Comparison of ENCODE assay signal across 18 mouse cellular contexts in the genomic region with DNA sequence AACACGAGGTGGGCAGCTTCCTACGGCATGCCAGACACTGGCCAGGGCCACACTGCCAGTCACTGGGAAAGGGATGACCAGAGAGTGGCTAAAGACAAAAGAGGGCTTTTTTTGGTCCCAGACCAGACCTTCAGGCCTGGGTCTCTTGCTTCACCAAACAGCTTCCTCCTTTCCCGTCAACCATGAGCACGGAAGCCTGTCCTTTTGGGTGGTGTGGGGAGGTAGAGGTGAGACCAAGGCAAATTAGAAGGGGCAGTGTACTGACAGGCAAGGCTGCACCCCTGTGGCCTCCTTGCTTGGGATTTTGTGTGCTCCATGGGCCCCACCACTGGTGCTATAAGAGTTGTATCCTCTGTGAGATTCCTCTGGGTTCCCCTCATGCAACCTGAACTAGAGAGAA. TPM values are rescaled to one million over a fixed set of nuclear protein-coding genes. Genes with fewer than 3 reads are reported as not detected.
DNase-seq lines count a peak whose midpoint lies in the region; ATAC-seq and TF ChIP-seq lines count a peak whose summit lies in the region.
"Had no signal": no experiment of that assay in that cellular context is flagged by ENCODE, and none has a peak within 500 bp of the region (broad histone marks: within the 10 kb centered on the region; RNA-seq: fewer than 3 reads in every experiment).

No protein-coding gene starts in this region.

- no peaks in the 10 kb centered on the region for H3K27me3 ChIP-seq in kidney, adult 2 months (replicated peaks; ENCODE audit: control insufficient read depth, insufficient read depth, low read length)
- peaks cover 24% of the 10 kb centered on the region for H3K27me3 ChIP-seq in kidney, embryonic 14.5 days (ENCODE audit: control insufficient read depth, insufficient read depth, low read length)
- H3K27me3 ChIP-seq in midbrain, embryonic 11.5 days (ENCODE audit: control insufficient read depth, insufficient read depth, low read length) = peaks cover 33% of the 10 kb centered on the region
- peaks cover 21% of the 10 kb centered on the region for H3K27me3 ChIP-seq in midbrain, embryonic 16.5 days (ENCODE audit: control insufficient read depth, insufficient read depth, low read depth, low read length)
- peaks cover 56% of the 10 kb centered on the region for H3K27me3 ChIP-seq in liver, embryonic 12.5 days (replicated peaks)
- H3K27me3 ChIP-seq: Patski had no signal

- intact Hi-C loops in left cerebral cortex, postnatal 25 days (cut with DNase I) = no loop called here

- H3K27ac ChIP-seq in kidney, adult 2 months (ENCODE audit: insufficient read depth, low read depth, low read length) = peak overlapping the region; percentile 21
- no peak overlapping the region for H3K27ac ChIP-seq in kidney, embryonic 14.5 days (ENCODE audit: low read depth, low read length)
- H3K27ac ChIP-seq in midbrain, embryonic 11.5 days (ENCODE audit: low read depth, low read length) = no peak overlapping the region
- H3K27ac ChIP-seq in midbrain, embryonic 16.5 days (ENCODE audit: low read length) = no peak overlapping the region
- H3K27ac ChIP-seq in liver, embryonic 12.5 days = 0 out of 2 replicates have a peak overlapping the region, but pooled peaks have one; percentile 7
- H3K27ac ChIP-seq: midbrain, embryonic 10.5 days had no signal

- H3K9me3 ChIP-seq in kidney, embryonic 14.5 days (ENCODE audit: control insufficient read depth, low read length) = no peaks in the 10 kb centered on the region
- H3K9me3 ChIP-seq in midbrain, embryonic 11.5 days (ENCODE audit: control insufficient read depth, low read length) = no peaks in the 10 kb centered on the region
- no peaks in the 10 kb centered on the region for H3K9me3 ChIP-seq in midbrain, embryonic 16.5 days (replicated peaks; ENCODE audit: control insufficient read depth, low read length, poor library complexity, severe bottlenecking)
- H3K9me3 ChIP-seq in liver, embryonic 12.5 days (replicated peaks) = no peaks in the 10 kb centered on the region
- H3K9me3 ChIP-seq: midbrain, embryonic 10.5 days had no signal

- TF ChIP-seq POLR2A in kidney, adult 2 months (IDR thresholded peaks at IDR 0.05; ENCODE audit: low read depth, low read length) = no peak

- no peak for ATAC-seq in kidney, embryonic 14.5 days (ENCODE audit: low FRiP score, low TSS enrichment)
- ATAC-seq in midbrain, embryonic 11.5 days (ENCODE audit: low FRiP score) = no peak
- ATAC-seq in midbrain, embryonic 16.5 days = no peak
- no peak for ATAC-seq in liver, embryonic 12.5 days
- ATAC-seq: forebrain, embryonic 14.5 days; inflammation-experienced regulatory T-cells, adult 6 months; Patski had no signal

- no peak overlapping the region for H3K4me3 ChIP-seq in kidney, adult 2 months (ENCODE audit: insufficient read depth, low read depth, low read length)
- no peak overlapping the region for H3K4me3 ChIP-seq in kidney, embryonic 14.5 days (ENCODE audit: low read length)
- no peak overlapping the region for H3K4me3 ChIP-seq in midbrain, embryonic 11.5 days (ENCODE audit: low read depth, low read length)
- no peak overlapping the region for H3K4me3 ChIP-seq in midbrain, embryonic 16.5 days (ENCODE audit: low read depth, low read length)
- H3K4me3 ChIP-seq in liver, embryonic 12.5 days = no peak overlapping the region
- H3K4me3 ChIP-seq: midbrain, embryonic 10.5 days; myocyte had no signal

- no peak overlapping the region for H3K4me2 ChIP-seq in kidney, embryonic 14.5 days (replicated peaks; ENCODE audit: low read depth, low read length)
- no peak overlapping the region for H3K4me2 ChIP-seq in midbrain, embryonic 11.5 days
- no peak overlapping the region for H3K4me2 ChIP-seq in midbrain, embryonic 16.5 days (ENCODE audit: low read length)
- H3K4me2 ChIP-seq in liver, embryonic 12.5 days = no peak overlapping the region

- 71% methylated on average over 4 of the region's 4 CpGs for WGBS in kidney, adult 2 months
- WGBS in kidney, embryonic 14.5 days = 73% methylated on average over 4 of the region's 4 CpGs
- 82% methylated on average over 4 of the region's 4 CpGs for WGBS in midbrain, embryonic 11.5 days
- 88% methylated on average over 4 of the region's 4 CpGs for WGBS in midbrain, embryonic 16.5 days
- WGBS in liver, embryonic 12.5 days (ENCODE audit: insufficient replicate concordance) = 53% methylated on average over 4 of the region's 4 CpGs

- H3K36me3 ChIP-seq in kidney, adult 2 months (ENCODE audit: control insufficient read depth, insufficient read depth, low read length) = no peaks in the 10 kb centered on the region
- no peaks in the 10 kb centered on the region for H3K36me3 ChIP-seq in kidney, embryonic 14.5 days (ENCODE audit: control insufficient read depth, insufficient read depth, low read length)
- H3K36me3 ChIP-seq in midbrain, embryonic 11.5 days (ENCODE audit: control insufficient read depth, insufficient read depth, low read length) = no peaks in the 10 kb centered on the region
- no peaks in the 10 kb centered on the region for H3K36me3 ChIP-seq in midbrain, embryonic 16.5 days (ENCODE audit: control insufficient read depth, insufficient read depth, low read length)
- H3K36me3 ChIP-seq in liver, embryonic 12.5 days = no peaks in the 10 kb centered on the region
- H3K36me3 ChIP-seq: midbrain, embryonic 10.5 days had no signal

- H3K4me1 ChIP-seq in kidney, adult 2 months (ENCODE audit: control insufficient read depth, insufficient read depth, low read length) = peaks cover 3% of the 10 kb centered on the region; the same call in 1 of the 2 replicates
- peaks cover 28% of the 10 kb centered on the region for H3K4me1 ChIP-seq in kidney, embryonic 14.5 days (ENCODE audit: control insufficient read depth, insufficient read depth, low read length)
- H3K4me1 ChIP-seq in midbrain, embryonic 11.5 days (ENCODE audit: control insufficient read depth, insufficient read depth, low read length) = peaks cover 15% of the 10 kb centered on the region; the same call in 1 of the 2 replicates
- H3K4me1 ChIP-seq in midbrain, embryonic 16.5 days (ENCODE audit: control insufficient read depth, insufficient read depth, low read length) = peaks cover 6% of the 10 kb centered on the region
- H3K4me1 ChIP-seq in liver, embryonic 12.5 days = peaks cover 87% of the 10 kb centered on the region

- TF ChIP-seq CTCF in kidney, adult 2 months (conservative IDR thresholded peaks at IDR 0.05; ENCODE audit: insufficient read depth, insufficient read length, low read depth, low read length) = no peak

- H3K9ac ChIP-seq in kidney, embryonic 14.5 days (ENCODE audit: low read depth, low read length) = no peak overlapping the region
- no peak overlapping the region for H3K9ac ChIP-seq in midbrain, embryonic 11.5 days (ENCODE audit: low read length)
- H3K9ac ChIP-seq in midbrain, embryonic 16.5 days (ENCODE audit: low read depth, low read length) = no peak overlapping the region
- no peak overlapping the region for H3K9ac ChIP-seq in liver, embryonic 12.5 days

- peak; percentile 86 for DNase-seq in heart, adult 11 months
- no peak for DNase-seq in heart, adult 8-10 months (ENCODE audit: low spot score)
- DNase-seq in kidney, adult 2 months = no peak
- peak; percentile 45 for DNase-seq in midbrain, embryonic 11.5 days (ENCODE audit: low spot score, missing footprints)
- DNase-seq in left cerebral cortex, postnatal 25 days (ENCODE audit: low spot score in 2 of 2) = no peak
- DNase-seq: adrenal gland, postnatal 36 days; cerebellum, postnatal 25 days; kidney, postnatal 10 days; lung, adult 2 months; retina, postnatal 1 day had no signal

RNA-seq across cellular contexts. Expression of a gene that starts 1.6 kb away (rescaled TPM):
- total RNA-seq in heart, adult 8-10 months (2022) = 10 to 100 TPM; 11.6 to 19.0 (median 15.7) TPM
- polyA plus RNA-seq in kidney, adult 2 months (2012; rRNA removed) = 8.0 and 10.3 TPM in 2 replicates
- polyA plus RNA-seq in kidney, embryonic 14.5 days (2014; fragmentation: Nextera tagmentation; extraction: Ambion mirVana) = 19.5 and 26.0 TPM in 2 replicates
- polyA plus RNA-seq in midbrain, embryonic 11.5 days (2014; fragmentation: Nextera tagmentation; extraction: Ambion mirVana) = 4.9 and 5.6 TPM in 2 replicates
- 2.6 TPM in 2 replicates for polyA plus RNA-seq in midbrain, embryonic 16.5 days (2015; fragmentation: Nextera tagmentation; extraction: Ambion mirVana)
- polyA plus RNA-seq in liver, embryonic 12.5 days (2016; fragmentation: Nextera tagmentation; extraction: Ambion mirVana) = 15.8 and 16.7 TPM in 2 replicates
- total RNA-seq in left cerebral cortex, postnatal 25 days (2021) = 1 to 10 TPM; 2.6 to 3.2 TPM
- polyA plus RNA-seq: Patski had no signal

RNA-seq across cellular contexts. Expression of a gene that starts 3.7 kb away (rescaled TPM):
- 10 to 100 TPM in 1 of 4 experiments, 1 to 10 TPM in 3; 7.3 to 10.8 (median 8.8) TPM for total RNA-seq in heart, adult 8-10 months (2022)
- polyA plus RNA-seq in kidney, adult 2 months (2012; rRNA removed) = 21.8 and 25.0 TPM in 2 replicates
- polyA plus RNA-seq in kidney, embryonic 14.5 days (2014; fragmentation: Nextera tagmentation; extraction: Ambion mirVana) = 3.9 and 9.8 TPM in 2 replicates
- 1.2 and 2.1 TPM in 2 replicates for polyA plus RNA-seq in midbrain, embryonic 11.5 days (2014; fragmentation: Nextera tagmentation; extraction: Ambion mirVana)
- polyA plus RNA-seq in midbrain, embryonic 16.5 days (2015; fragmentation: Nextera tagmentation; extraction: Ambion mirVana) = 1.2 and 1.9 TPM in 2 replicates
- polyA plus RNA-seq in liver, embryonic 12.5 days (2016; fragmentation: Nextera tagmentation; extraction: Ambion mirVana) = 7.3 and 7.6 TPM in 2 replicates
- 1 to 10 TPM; 6.4 to 6.5 TPM for total RNA-seq in left cerebral cortex, postnatal 25 days (2021)
- polyA plus RNA-seq: Patski had no signal

RNA-seq across cellular contexts. Expression of a gene that starts 14.3 kb away (rescaled TPM):
- total RNA-seq in heart, adult 8-10 months (2022) = 100 to 1,000 TPM; 171 to 185 (median 175) TPM
- 26.4 and 46.5 TPM in 2 replicates for polyA plus RNA-seq in kidney, adult 2 months (2012; rRNA removed)
- not detected in 2 replicates for polyA plus RNA-seq in kidney, embryonic 14.5 days (2014; fragmentation: Nextera tagmentation; extraction: Ambion mirVana)
- not detected in 2 replicates for polyA plus RNA-seq in midbrain, embryonic 11.5 days (2014; fragmentation: Nextera tagmentation; extraction: Ambion mirVana)
- polyA plus RNA-seq in midbrain, embryonic 16.5 days (2015; fragmentation: Nextera tagmentation; extraction: Ambion mirVana) = 0.43 and 0.45 TPM in 2 replicates
- 2.7 and 3.4 TPM in 2 replicates for polyA plus RNA-seq in liver, embryonic 12.5 days (2016; fragmentation: Nextera tagmentation; extraction: Ambion mirVana)
- 10 to 100 TPM; 69.9 to 71.8 TPM for total RNA-seq in left cerebral cortex, postnatal 25 days (2021)
- polyA plus RNA-seq: forebrain, embryonic 14.5 days; inflammation-experienced regulatory T-cells, adult 6 months had no signal

Comparison
In these comparisons a context has a peak if more than half of its experiments do, and no peak if none do; other contexts are left out.
1. DNase-seq: peak in heart, adult 11 months (single experiment) and midbrain, embryonic 11.5 days (single experiment); none in heart, adult 8-10 months (single experiment), kidney, adult 2 months (single experiment) and left cerebral cortex, postnatal 25 days (0 of 2).
2. H3K27ac ChIP-seq: peak in kidney, adult 2 months (single experiment) and liver, embryonic 12.5 days (single experiment); none in kidney, embryonic 14.5 days (single experiment), midbrain, embryonic 11.5 days (single experiment) and midbrain, embryonic 16.5 days (single experiment).